Mouse (Mus musculus) midbrain, embryonic 12.5 days (tissue): ENCODE results near the gene Trmt112. TPM values are rescaled to one million over a fixed set of nuclear protein-coding genes. Genes with fewer than 3 reads are reported as not detected.

ENCODE experiments used
- ATAC-seq: fragments of 200-750 bp; cut with Nextera tagmentation; 2 replicates; pipeline ENCODE4 v1.8.0; 2017; ENCODE audit warnings: low read depth, moderate TSS enrichment, moderate library complexity; ENCODE audit not compliant: low FRiP score
- H3K27ac ChIP-seq: fragments of 300-500 bp; sonication (generic); replicated peaks from 2 replicates; pipeline ENCODE4 v1.5.1; 2016; ENCODE audit warnings: mild to moderate bottlenecking
- H3K27me3 ChIP-seq: fragments of 300-500 bp; sonication (generic); 2 replicates; pipeline ENCODE4 v1.6.1; 2016; ENCODE audit warnings: mild to moderate bottlenecking
- H3K36me3 ChIP-seq: fragments of 300-500 bp; sonication (generic); 2 replicates; pipeline ENCODE4 v1.6.1; 2016
- H3K4me1 ChIP-seq: fragments of 300-500 bp; sonication (generic); 2 replicates; pipeline ENCODE4 v1.6.1; 2016
- H3K4me2 ChIP-seq: fragments of 300-500 bp; sonication (generic); replicated peaks from 2 replicates; pipeline ENCODE4 v1.6.1; 2016; ENCODE audit warnings: mild to moderate bottlenecking, moderate library complexity
- H3K4me3 ChIP-seq: fragments of 300-500 bp; sonication (generic); 2 replicates; pipeline ENCODE4 v1.5.1; 2016; ENCODE audit warnings: mild to moderate bottlenecking
- H3K9ac ChIP-seq: fragments of 300-500 bp; sonication (generic); replicated peaks from 2 replicates; pipeline ENCODE4 v1.6.1; 2016; ENCODE audit warnings: mild to moderate bottlenecking, moderate library complexity
- H3K9me3 ChIP-seq: fragments of 300-500 bp; sonication (generic); 2 replicates; pipeline ENCODE4 v1.6.1; 2016; ENCODE audit warnings: mild to moderate bottlenecking
- WGBS: fragments of 180-500 bp; shearing (Covaris S2); methylation state at CpG from one replicate; pipeline ENCODE4 v1.1.7; 2016; 5-methylcytosine and 5-hydroxymethylcytosine counted together
- polyA plus RNA-seq: library from polyadenylated mRNA; unstranded; fragments of >200 nt; fragmentation: Nextera tagmentation; extraction: Ambion mirVana; gene quantifications from 2 replicates; pipeline ENCODE4 v1.2.1, GENCODE M21; 2016

The Trmt112 gene
- polyA plus RNA-seq, 1 experiment from 2014 or later = 129 TPM

DNA sequence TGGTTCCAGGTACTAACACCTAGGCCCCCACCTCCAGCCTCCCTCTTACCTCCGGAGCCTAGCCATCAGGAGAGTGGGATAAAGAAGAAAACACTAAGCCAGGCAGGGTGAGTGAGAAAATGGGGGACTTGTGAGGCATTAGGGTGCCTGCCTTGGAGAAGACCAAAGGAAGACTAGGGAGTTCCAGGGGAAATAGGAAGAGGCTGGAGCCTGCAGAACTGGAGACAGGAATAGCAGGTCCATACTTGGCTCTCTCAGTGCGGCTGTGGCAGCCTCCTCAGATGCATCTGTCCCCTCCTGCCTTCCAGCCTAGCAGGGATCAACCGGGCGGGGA lies 23.6 kb downstream of the Trmt112 start:
- H3K9me3 ChIP-seq = no peaks in the 10 kb centered on the region
- H3K4me2 ChIP-seq = no peak overlapping the region
- 17% methylated on average over 4 of the region's 4 CpGs for WGBS
- no peak overlapping the region for H3K9ac ChIP-seq
- ATAC-seq = no peak
- peaks cover 12% of the 10 kb centered on the region for H3K4me1 ChIP-seq
- H3K36me3 ChIP-seq = no peaks in the 10 kb centered on the region
- H3K27ac ChIP-seq = no peak overlapping the region
- H3K27me3 ChIP-seq = peaks cover 86% of the 10 kb centered on the region
- 0 out of 2 replicates have a peak overlapping the region, but pooled peaks have one; percentile 38 for H3K4me3 ChIP-seq

DNA sequence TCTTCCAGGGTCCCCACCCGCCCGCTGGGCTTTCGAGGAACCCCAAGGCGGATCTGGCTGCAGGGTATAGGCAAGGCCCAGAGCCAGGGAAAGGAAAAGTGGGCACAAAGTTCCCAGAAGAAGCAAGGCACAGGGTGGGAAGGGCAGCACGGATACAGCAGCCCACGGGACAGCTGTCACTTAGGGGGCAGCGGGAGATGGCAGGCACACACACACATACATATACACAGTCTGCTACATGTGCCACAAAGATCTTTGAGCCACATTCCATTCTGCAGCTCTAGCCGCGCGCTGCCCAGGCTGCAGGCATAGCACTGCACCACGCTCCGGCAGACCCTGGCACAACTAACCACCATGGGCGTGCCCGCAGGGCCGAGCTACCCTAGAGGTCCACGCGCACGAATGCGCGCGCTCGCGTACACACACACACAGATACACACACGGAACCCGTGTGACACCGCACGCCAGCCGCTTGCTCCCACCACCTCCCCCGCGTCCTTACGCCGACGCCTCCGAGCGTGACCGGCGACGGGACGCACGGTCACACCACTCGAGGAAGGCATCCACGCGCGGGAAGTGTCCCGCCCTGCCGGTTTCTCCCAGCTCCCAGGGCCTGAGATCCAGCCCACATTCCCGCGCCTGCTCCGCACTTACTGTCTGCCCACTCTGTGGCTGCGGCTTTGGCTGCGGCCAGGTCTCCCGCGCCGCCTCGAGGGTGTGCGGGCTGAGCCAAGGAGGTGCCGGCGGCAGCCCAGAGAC lies 24.1 kb downstream of the Trmt112 start:
- Histone ChIP-seq H3K9ac (peak overlapping the region; percentile 37; the same call in 1 of the 2 replicates), H3K4me3 (peak overlapping the region; percentile 38), H3K36me3 (no peaks in the 10 kb centered on the region), H3K27ac (no peak overlapping the region), H3K9me3 (no peaks in the 10 kb centered on the region), H3K4me1 (peaks cover 12% of the 10 kb centered on the region), H3K27me3 (peaks cover 83% of the 10 kb centered on the region), H3K4me2 (peak overlapping the region; percentile 53)
- 4% methylated on average over 57 of the region's 58 CpGs for WGBS
- ATAC-seq = 0 out of 2 replicates have a peak, but pooled peaks have one; percentile 16

DNA sequence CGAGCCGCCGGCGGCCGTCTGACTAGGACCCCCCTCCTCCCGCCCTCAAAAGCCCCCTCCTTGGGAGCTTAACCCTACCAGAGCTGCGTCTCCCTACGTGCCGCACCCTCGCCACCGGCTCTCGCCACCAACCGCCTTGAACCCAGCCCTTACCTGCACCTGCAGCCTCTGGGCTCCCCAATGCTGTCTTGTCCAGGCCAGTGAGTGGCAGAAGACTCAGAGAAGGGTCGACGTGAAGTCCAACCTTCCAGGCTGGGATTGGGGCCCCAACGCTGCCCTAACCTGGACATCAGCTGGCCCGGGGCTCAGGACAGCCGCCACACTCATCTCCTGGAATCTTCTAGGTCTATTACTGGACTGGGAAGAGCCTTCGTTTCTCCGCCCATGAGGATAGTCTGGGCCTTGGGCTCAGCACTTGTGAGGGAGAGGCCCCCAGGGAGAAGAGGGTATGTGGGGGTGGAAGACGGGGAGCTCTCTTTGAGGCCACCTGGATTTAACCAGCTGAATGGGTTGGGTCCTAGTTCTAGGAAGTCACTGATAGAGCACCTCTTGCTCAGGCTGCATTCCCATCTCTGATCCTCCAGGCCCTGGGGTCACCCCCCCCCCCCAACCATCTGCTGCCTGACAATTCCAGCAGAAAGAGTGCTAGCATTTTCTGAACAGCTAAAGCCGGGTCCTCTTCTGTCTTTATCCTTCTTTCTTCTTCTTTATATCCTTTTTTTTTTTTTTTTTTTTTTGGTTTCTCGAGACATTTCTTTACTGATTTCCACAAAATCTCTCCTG lies 24.9 kb downstream of the Trmt112 start, which contains the start of gene Kcnk4:
TSS of gene Kcnk4 (minus strand) at position 321 of the 783 bp plus-strand sequence.
- Histone ChIP-seq H3K27ac (no peak within 1 kb of the TSS), H3K9me3 (no peaks in the 10 kb centered on the region), H3K9ac (peak within 1 kb of the TSS; percentile 37; the same call in 1 of the 2 replicates), H3K4me2 (peak within 1 kb of the TSS; percentile 53), H3K27me3 (peaks cover 78% of the 10 kb centered on the region), H3K36me3 (no peaks in the 10 kb centered on the region), H3K4me1 (peaks cover 16% of the 10 kb centered on the region), H3K4me3 (peak within 1 kb of the TSS; percentile 38)
- WGBS = 9% methylated on average over 23 of the region's 23 CpGs
- 0 out of 2 replicates have a peak, but pooled peaks have one; percentile 34 for ATAC-seq

DNA sequence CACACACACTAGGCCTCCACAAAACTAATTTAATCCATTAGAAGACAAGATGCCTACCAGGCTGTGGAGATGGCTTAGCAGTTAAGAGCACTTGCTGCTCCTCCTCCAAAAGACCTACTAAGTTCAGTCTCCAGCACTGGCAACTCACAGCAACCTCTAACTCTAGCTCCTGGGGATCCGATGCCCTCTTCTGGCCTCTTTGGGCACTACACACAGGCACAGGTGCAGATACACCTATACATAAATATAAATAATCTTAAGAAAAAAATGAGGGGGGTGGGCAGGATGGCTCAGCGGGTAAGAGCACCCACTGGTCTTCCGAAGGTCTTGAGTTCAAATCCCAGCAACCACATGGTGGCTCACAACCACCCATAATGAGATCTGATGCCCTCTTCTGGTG lies 26.8 kb downstream of the Trmt112 start:
- no peak overlapping the region for H3K4me2 ChIP-seq
- no peaks in the 10 kb centered on the region for H3K36me3 ChIP-seq
- no peak for ATAC-seq
- no peak overlapping the region for H3K4me3 ChIP-seq
- H3K9me3 ChIP-seq = no peaks in the 10 kb centered on the region
- H3K9ac ChIP-seq = no peak overlapping the region
- no peak overlapping the region for H3K27ac ChIP-seq
- H3K27me3 ChIP-seq = peaks cover 62% of the 10 kb centered on the region
- peaks cover 34% of the 10 kb centered on the region for H3K4me1 ChIP-seq
- 20% methylated on average over 3 of the region's 3 CpGs for WGBS

DNA sequence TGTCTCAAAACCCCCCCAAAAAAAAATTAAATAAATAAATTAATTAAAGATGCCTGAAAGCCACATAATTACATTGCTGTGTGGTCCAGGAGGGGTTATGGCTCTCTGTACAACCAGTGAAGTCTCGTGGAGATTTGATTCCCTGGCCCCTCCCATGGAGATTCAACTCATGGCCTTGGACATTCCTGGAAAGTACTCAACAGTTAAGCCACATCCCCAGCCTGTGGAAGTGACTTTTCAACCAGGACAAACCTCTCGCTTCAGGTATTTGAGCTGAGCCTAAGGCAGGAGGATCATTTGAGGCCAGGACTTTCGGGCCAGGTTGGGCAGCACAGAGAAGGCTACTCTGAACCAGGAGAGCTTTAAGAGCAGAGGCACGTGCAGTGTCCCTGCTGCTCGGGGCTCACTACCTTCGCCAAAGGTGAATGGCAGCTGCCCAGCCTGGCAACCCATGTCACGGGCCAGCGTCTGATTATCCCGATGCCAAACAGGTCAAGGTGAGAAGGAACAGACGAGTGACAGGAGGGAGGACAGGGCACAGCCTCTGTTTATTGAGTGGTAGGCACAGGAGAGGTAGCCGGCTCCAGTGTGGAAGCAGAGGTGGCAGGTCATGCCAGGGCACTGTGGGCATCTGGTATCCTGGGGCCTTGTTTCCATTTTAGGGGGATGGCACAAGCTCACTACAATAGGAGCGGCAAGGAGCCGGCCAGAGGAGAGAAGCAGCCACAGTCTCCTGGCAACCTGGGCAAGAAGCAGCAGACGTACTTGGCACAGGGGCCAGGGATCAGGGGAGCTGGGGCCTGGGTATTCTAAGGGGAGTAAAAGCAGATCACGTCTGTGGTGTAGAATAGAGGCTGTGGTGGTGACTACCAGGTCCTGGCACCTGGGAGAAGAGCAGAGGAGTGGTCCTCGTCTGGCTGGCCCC lies 28.3 kb downstream of the Trmt112 start:
- Histone ChIP-seq H3K9me3 (no peaks in the 10 kb centered on the region), H3K4me3 (no peak overlapping the region), H3K4me2 (no peak overlapping the region), H3K36me3 (no peaks in the 10 kb centered on the region), H3K27me3 (peaks cover 47% of the 10 kb centered on the region), H3K9ac (no peak overlapping the region), H3K4me1 (peaks cover 39% of the 10 kb centered on the region), H3K27ac (no peak overlapping the region)
- ATAC-seq = no peak
- 81% methylated on average over 16 of the region's 16 CpGs for WGBS

DNA sequence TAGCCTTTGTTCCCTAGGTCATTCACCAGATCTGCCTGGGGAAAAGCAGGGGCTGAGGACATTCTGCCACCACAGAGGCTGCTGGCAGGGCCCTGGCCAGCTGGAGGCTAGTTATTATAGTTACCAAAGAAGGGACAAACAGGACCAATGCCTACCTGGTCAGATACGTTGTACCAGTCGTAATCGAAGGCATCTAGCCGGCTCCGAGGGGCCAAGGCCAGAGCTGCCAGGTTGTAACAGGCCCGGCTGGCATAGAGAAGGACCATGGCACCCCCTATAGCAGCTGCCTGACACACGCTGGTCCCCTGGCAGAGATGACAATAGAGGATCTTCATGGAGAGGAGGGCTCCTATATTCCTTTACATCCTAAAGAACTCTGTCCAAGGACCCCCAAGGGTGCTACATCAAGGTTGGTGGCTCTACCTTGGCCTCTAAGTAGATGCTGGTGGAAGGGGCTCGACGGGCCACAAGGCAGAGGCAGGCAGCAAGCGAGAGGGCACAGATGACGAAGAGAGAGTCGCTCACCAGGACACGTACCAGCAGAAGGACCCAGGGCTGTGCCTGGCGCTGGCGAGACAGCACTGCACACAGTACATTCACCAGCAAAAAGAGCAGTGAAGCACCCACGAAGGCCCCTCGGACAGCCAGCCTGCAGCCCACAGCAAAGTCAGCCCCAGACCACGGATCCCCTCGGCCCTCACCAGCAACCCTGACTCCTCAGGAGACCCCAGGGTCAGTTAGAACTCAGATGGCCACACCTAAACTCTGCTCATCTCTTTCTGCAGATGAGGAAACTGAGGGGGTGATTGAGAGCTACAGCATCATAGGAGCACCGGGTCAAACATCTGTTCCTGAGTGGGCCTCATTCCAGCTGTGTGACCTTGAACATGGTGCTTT lies 29.9 kb downstream of the Trmt112 start:
- no peak for ATAC-seq
- peaks cover 31% of the 10 kb centered on the region for H3K27me3 ChIP-seq
- H3K27ac ChIP-seq = no peak overlapping the region
- H3K36me3 ChIP-seq = no peaks in the 10 kb centered on the region
- H3K9ac ChIP-seq = peak overlapping the region; percentile 37; the same call in 1 of the 2 replicates
- peaks cover 33% of the 10 kb centered on the region for H3K4me1 ChIP-seq
- WGBS = 89% methylated on average over 20 of the region's 20 CpGs
- H3K4me3 ChIP-seq = no peak overlapping the region
- peak overlapping the region; percentile 98 for H3K4me2 ChIP-seq
- no peaks in the 10 kb centered on the region for H3K9me3 ChIP-seq

DNA sequence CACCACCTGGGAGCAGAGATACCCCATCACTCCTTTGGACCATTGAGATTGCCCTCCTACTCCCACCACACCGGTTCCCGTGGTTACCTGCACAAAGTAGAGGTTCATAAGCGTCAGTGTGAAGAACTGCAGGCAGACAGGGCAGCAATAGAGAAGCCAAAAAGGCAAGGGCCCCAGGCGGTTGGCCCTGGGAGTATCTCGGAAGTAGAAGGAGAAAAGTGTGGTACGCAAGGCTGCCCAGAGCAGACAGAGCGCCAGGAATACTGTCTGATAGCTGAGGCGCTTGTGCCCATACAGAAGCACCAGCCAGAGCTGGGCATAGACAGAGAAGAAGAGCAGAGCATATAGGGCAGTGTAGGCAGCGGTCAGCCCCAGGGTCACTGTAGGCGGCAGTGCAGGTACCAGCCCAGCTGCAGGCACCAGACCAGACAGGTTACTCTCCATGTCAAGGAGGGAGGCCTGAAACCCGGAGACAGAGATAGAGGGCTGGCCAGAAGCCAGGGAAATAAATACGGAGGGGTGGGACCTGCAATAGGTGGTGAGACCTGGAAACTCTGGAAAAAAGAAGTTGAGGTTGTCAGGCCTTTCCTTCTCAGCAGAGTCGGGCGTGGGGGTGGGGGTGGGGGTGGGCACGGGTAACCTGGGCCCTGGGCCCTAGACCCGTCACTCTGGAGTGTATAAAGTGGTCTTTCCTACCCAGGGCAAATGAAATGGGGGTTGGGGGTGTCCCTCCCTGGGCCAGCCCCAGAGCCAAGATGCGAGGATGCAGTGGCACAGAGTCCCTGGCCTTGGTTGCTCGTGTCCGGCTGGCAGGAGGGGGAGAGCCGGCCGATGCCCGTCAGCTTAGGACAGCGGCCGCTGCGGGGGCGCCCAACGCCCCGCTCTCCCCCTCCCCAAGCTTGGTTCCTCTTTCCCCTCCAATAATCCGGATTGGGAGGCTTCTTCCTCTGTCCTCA lies 31.2 kb downstream of the Trmt112 start:
- Histone ChIP-seq H3K27me3 (peaks cover 18% of the 10 kb centered on the region), H3K27ac (peak overlapping the region; percentile 94), H3K4me2 (peak overlapping the region; percentile 98), H3K4me1 (peaks cover 32% of the 10 kb centered on the region), H3K9ac (peak overlapping the region; percentile 84), H3K9me3 (no peaks in the 10 kb centered on the region), H3K36me3 (no peaks in the 10 kb centered on the region), H3K4me3 (peak overlapping the region; percentile 77)
- peak; percentile 11; the same call in 1 of the 2 replicates for ATAC-seq
- 27% methylated on average over 24 of the region's 29 CpGs for WGBS

DNA sequence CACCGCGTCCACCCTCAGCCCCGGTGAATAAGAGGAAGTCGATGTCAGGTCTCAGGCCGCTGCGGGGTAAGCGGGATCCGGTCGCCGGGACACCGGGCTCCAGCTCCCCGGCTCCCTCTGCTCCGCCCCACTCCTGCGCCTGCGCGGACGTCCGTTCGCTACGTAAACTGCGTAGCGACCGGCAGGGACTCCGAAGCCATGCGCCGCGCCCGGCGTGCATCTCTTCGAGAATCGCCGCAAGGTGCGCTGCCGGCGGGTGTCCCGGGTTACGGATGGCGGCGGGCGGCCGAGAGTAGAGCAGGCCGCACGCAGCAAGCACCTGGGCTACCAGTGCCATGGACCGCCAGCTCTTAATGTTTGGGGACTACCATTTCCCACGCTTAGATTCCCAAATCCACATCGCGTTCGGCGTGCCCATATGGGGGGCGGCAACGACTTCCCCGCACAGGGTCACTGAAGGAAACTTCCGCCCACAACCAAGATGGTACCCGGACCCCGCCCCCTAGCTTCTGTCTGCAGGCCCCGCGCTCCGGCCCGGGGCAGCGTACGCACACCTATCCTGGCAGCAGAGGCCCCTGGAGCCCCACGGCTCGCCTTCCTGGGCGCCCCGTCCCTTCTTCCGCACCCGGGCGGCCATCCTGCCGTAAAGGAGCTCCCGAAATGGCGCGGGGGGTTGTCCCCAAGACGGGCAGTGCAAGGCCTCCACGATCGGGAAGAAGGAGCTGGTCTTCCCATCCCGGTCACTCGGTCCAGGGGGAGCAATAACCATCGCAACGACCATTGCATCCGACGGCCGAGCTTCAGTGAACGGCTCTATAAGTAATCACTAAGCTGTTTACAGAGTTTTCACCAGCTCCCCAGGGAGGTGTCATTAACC lies 32.1 kb downstream of the Trmt112 start, which contains the start of gene Bad:
TSS of gene Bad (plus strand) at position 490 of the 877 bp plus-strand sequence.
- peak within 1 kb of the TSS; percentile 98 for H3K4me2 ChIP-seq
- H3K9ac ChIP-seq = peak within 1 kb of the TSS; percentile 84
- under 1% methylated on average over 83 of the region's 83 CpGs for WGBS
- 0 out of 2 replicates have a peak, but pooled peaks cover 4% of the 10 kb centered on the region for H3K36me3 ChIP-seq
- H3K9me3 ChIP-seq = no peaks in the 10 kb centered on the region
- peak within 1 kb of the TSS; percentile 77 for H3K4me3 ChIP-seq
- peak; percentile 80 for ATAC-seq
- H3K27ac ChIP-seq = peak within 1 kb of the TSS; percentile 94
- peaks cover 32% of the 10 kb centered on the region for H3K4me1 ChIP-seq
- peaks cover 10% of the 10 kb centered on the region for H3K27me3 ChIP-seq

DNA sequence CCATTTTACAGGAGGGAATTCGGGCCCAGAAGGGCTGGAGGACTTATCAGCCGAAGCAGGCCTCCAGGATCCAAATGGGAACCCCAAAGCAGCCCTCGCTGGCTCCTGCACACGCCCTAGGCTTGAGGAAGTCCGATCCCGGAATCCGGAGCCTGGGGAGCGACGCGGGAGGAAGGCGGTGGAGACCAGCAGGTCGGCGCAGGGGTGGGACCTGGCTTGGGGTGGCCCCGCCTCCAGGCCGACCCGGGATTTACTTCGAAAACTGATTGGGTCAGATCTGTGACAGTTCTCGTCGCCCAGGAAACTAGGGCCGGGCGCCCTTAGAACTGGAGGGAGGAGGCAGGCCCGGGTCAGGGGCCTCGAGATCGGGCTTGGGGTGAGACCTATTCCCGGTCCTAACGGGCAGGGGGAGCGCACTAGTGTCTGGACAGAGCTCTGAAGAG lies 32.8 kb downstream of the Trmt112 start, which contains the start of gene Gpr137:
TSS of gene Gpr137 (minus strand) at position 232 of the 443 bp plus-strand sequence.
- Histone ChIP-seq H3K4me2 (peak within 1 kb of the TSS; percentile 98), H3K4me1 (peaks cover 32% of the 10 kb centered on the region), H3K4me3 (peak within 1 kb of the TSS; percentile 77), H3K36me3 (0 out of 2 replicates have a peak, but pooled peaks cover 4% of the 10 kb centered on the region), H3K27ac (peak within 1 kb of the TSS; percentile 94), H3K9me3 (no peaks in the 10 kb centered on the region), H3K9ac (peak within 1 kb of the TSS; percentile 84), H3K27me3 (peaks cover 10% of the 10 kb centered on the region)
- under 1% methylated on average over 27 of the region's 27 CpGs for WGBS
- peak; percentile 85 for ATAC-seq
